Mouse (Mus musculus) heart, postnatal 0 days (tissue): Measurements from ENCODE around the gene Zmiz2.

Experiments used
- CTCF ChIP-seq: IDR thresholded peaks from 2 replicates; pipeline ENCODE4 v1.5.1; 2016; ENCODE audit warnings: antibody characterized with exemption, control low read depth, low read depth
- EP300 ChIP-seq: IDR thresholded peaks from 2 replicates; pipeline ENCODE4 v1.6.1; 2016; ENCODE audit warnings: antibody characterized with exemption, low read depth

GRCm38 (mm10) chr11:6420722-6421350 lies 32.0 kb downstream of the Zmiz2 start:
- no peak for TF ChIP-seq EP300
- TF ChIP-seq CTCF: no peak
